Mouse (Mus musculus): ENCODE data around the gene Zdhhc14. TPM values are rescaled to one million over a fixed set of nuclear protein-coding genes. Genes with fewer than 3 reads are reported as not detected.

The Zdhhc14 gene
- polyA plus RNA-seq, 1 experiment from 2014 or later = 2.7 TPM

GRCm38 (mm10) chr17:5508030-5508429 lies 15.7 kb downstream of the Zdhhc14 start:
- H3K9me3 ChIP-seq = no peaks in the 10 kb centered on the region
- no peak overlapping the region for H3K4me2 ChIP-seq (replicated peaks)
- H3K36me3 ChIP-seq = no peaks in the 10 kb centered on the region
- no peak for ATAC-seq (ENCODE audit: low FRiP score, low read depth)
- WGBS = 81% methylated on average over 4 of the region's 4 CpGs
- no peak overlapping the region for H3K9ac ChIP-seq
- H3K4me1 ChIP-seq = peaks cover 7% of the 10 kb centered on the region
- no peak overlapping the region for H3K4me3 ChIP-seq
- H3K27me3 ChIP-seq = no peaks in the 10 kb centered on the region
- H3K27ac ChIP-seq = no peak overlapping the region

- Histone ChIP-seq H3K4me3 (no peak overlapping the region), H3K4me2 (replicated peaks) (no peak overlapping the region), H3K36me3 (no peaks in the 10 kb centered on the region), H3K9ac (no peak overlapping the region), H3K9me3 (no peaks in the 10 kb centered on the region), H3K4me1 (peaks cover 7% of the 10 kb centered on the region), H3K27ac (no peak overlapping the region), H3K27me3 (no peaks in the 10 kb centered on the region)
- no peak for ATAC-seq (ENCODE audit: low FRiP score, low read depth)
- 88% methylated on average over 9 of the region's 9 CpGs for WGBS
Observed at GRCm38 (mm10) chr17:5510564-5510963, 18.2 kb downstream of the Zdhhc14 start.

- no peak overlapping the region for H3K9ac ChIP-seq
- ATAC-seq (ENCODE audit: low FRiP score, low read depth) = no peak
- WGBS = 86% methylated on average over 6 of the region's 6 CpGs
- no peaks in the 10 kb centered on the region for H3K36me3 ChIP-seq
- H3K9me3 ChIP-seq = no peaks in the 10 kb centered on the region
- no peaks in the 10 kb centered on the region for H3K27me3 ChIP-seq
- H3K27ac ChIP-seq = no peak overlapping the region
- peaks cover 4% of the 10 kb centered on the region for H3K4me1 ChIP-seq
- H3K4me3 ChIP-seq = no peak overlapping the region
- no peak overlapping the region for H3K4me2 ChIP-seq (replicated peaks)
Observed at GRCm38 (mm10) chr17:5511724-5512123, 19.4 kb downstream of the Zdhhc14 start.

- Histone ChIP-seq H3K4me3 (no peak overlapping the region), H3K27me3 (no peaks in the 10 kb centered on the region), H3K9ac (no peak overlapping the region), H3K4me2 (replicated peaks) (no peak overlapping the region), H3K9me3 (0 out of 2 replicates have a peak, but pooled peaks cover 3% of the 10 kb centered on the region), H3K36me3 (no peaks in the 10 kb centered on the region), H3K4me1 (no peaks in the 10 kb centered on the region), H3K27ac (no peak overlapping the region)
- ATAC-seq (ENCODE audit: low FRiP score, low read depth) = no peak
- WGBS = 84% methylated on average over 10 of the region's 10 CpGs
Observed at GRCm38 (mm10) chr17:5519466-5519865, 27.1 kb downstream of the Zdhhc14 start.

- Histone ChIP-seq H3K27me3 (no peaks in the 10 kb centered on the region), H3K9ac (no peak overlapping the region), H3K36me3 (no peaks in the 10 kb centered on the region), H3K4me2 (replicated peaks) (no peak overlapping the region), H3K9me3 (0 out of 2 replicates have a peak, but pooled peaks cover 3% of the 10 kb centered on the region), H3K4me1 (no peaks in the 10 kb centered on the region), H3K4me3 (no peak overlapping the region), H3K27ac (no peak overlapping the region)
- WGBS = 72% methylated on average over 13 of the region's 13 CpGs
- no peak for ATAC-seq (ENCODE audit: low FRiP score, low read depth)
Observed at GRCm38 (mm10) chr17:5519910-5520592, 27.7 kb downstream of the Zdhhc14 start.

GRCm38 (mm10) chr17:5521532-5521931 lies 29.2 kb downstream of the Zdhhc14 start:
- ATAC-seq (ENCODE audit: low FRiP score, low read depth) = no peak
- 0 out of 2 replicates have a peak, but pooled peaks cover 3% of the 10 kb centered on the region for H3K9me3 ChIP-seq
- H3K9ac ChIP-seq = no peak overlapping the region
- H3K36me3 ChIP-seq = no peaks in the 10 kb centered on the region
- no peaks in the 10 kb centered on the region for H3K4me1 ChIP-seq
- no peaks in the 10 kb centered on the region for H3K27me3 ChIP-seq
- no peak overlapping the region for H3K4me3 ChIP-seq
- H3K27ac ChIP-seq = no peak overlapping the region
- 69% methylated on average over 1 of the region's 1 CpGs for WGBS
- no peak overlapping the region for H3K4me2 ChIP-seq (replicated peaks)

- Histone ChIP-seq H3K9ac (no peak overlapping the region), H3K27me3 (no peaks in the 10 kb centered on the region), H3K4me1 (no peaks in the 10 kb centered on the region), H3K9me3 (no peaks in the 10 kb centered on the region), H3K27ac (no peak overlapping the region), H3K4me2 (replicated peaks) (no peak overlapping the region), H3K36me3 (no peaks in the 10 kb centered on the region), H3K4me3 (no peak overlapping the region)
- WGBS = 77% methylated on average over 6 of the region's 6 CpGs
- no peak for ATAC-seq (ENCODE audit: low FRiP score, low read depth)
Observed at GRCm38 (mm10) chr17:5529552-5529951, 37.2 kb downstream of the Zdhhc14 start.

GRCm38 (mm10) chr17:5532816-5533215 lies 40.5 kb downstream of the Zdhhc14 start:
- Histone ChIP-seq H3K9ac (no peak overlapping the region), H3K4me1 (no peaks in the 10 kb centered on the region), H3K9me3 (no peaks in the 10 kb centered on the region), H3K36me3 (no peaks in the 10 kb centered on the region), H3K27me3 (no peaks in the 10 kb centered on the region), H3K4me2 (replicated peaks) (no peak overlapping the region), H3K4me3 (no peak overlapping the region), H3K27ac (no peak overlapping the region)
- 26% methylated on average over 5 of the region's 5 CpGs for WGBS
- no peak for ATAC-seq (ENCODE audit: low FRiP score, low read depth)

- H3K9ac ChIP-seq = no peak overlapping the region
- H3K4me3 ChIP-seq = no peak overlapping the region
- no peak overlapping the region for H3K27ac ChIP-seq
- H3K4me1 ChIP-seq = no peaks in the 10 kb centered on the region
- no peak for ATAC-seq (ENCODE audit: low FRiP score, low read depth)
- 38% methylated on average over 2 of the region's 4 CpGs for whole genome bisulfite sequencing
- H3K9me3 ChIP-seq = no peaks in the 10 kb centered on the region
- no peaks in the 10 kb centered on the region for H3K27me3 ChIP-seq
- H3K36me3 ChIP-seq = no peaks in the 10 kb centered on the region
- H3K4me2 ChIP-seq (replicated peaks) = no peak overlapping the region
Observed at GRCm38 (mm10) chr17:5535357-5535756, 43.0 kb downstream of the Zdhhc14 start.

GRCm38 (mm10) chr17:5536259-5537094 lies 44.1 kb downstream of the Zdhhc14 start:
- Histone ChIP-seq H3K4me3 (no peak overlapping the region), H3K27ac (no peak overlapping the region), H3K4me1 (no peaks in the 10 kb centered on the region), H3K27me3 (no peaks in the 10 kb centered on the region), H3K9ac (no peak overlapping the region), H3K9me3 (no peaks in the 10 kb centered on the region), H3K4me2 (replicated peaks) (no peak overlapping the region), H3K36me3 (no peaks in the 10 kb centered on the region)
- no peak for ATAC-seq (ENCODE audit: low FRiP score, low read depth)
- WGBS = 68% methylated on average over 10 of the region's 12 CpGs

GRCm38 (mm10) chr17:5537095-5537575 lies 44.8 kb downstream of the Zdhhc14 start:
- no peaks in the 10 kb centered on the region for H3K36me3 ChIP-seq
- no peak for ATAC-seq (ENCODE audit: low FRiP score, low read depth)
- no peak overlapping the region for H3K4me3 ChIP-seq
- no peaks in the 10 kb centered on the region for H3K9me3 ChIP-seq
- no peak overlapping the region for H3K9ac ChIP-seq
- H3K4me2 ChIP-seq (replicated peaks) = no peak overlapping the region
- 68% methylated on average over 11 of the region's 11 CpGs for WGBS
- H3K27me3 ChIP-seq = no peaks in the 10 kb centered on the region
- H3K27ac ChIP-seq = no peak overlapping the region
- no peaks in the 10 kb centered on the region for H3K4me1 ChIP-seq

- Histone ChIP-seq H3K36me3 (no peaks in the 10 kb centered on the region), H3K4me1 (no peaks in the 10 kb centered on the region), H3K9me3 (no peaks in the 10 kb centered on the region), H3K4me3 (no peak overlapping the region), H3K4me2 (replicated peaks) (no peak overlapping the region), H3K9ac (no peak overlapping the region), H3K27ac (no peak overlapping the region), H3K27me3 (no peaks in the 10 kb centered on the region)
- ATAC-seq (ENCODE audit: low FRiP score, low read depth) = no peak
- WGBS = 92% methylated on average over 2 of the region's 2 CpGs
Observed at GRCm38 (mm10) chr17:5542177-5542576, 49.8 kb downstream of the Zdhhc14 start.

Measured in limb, embryonic 13.5 days (tissue).